In genomic region chr10:118007846-118008245, GRCm38 (mm10) we compare ENCODE assay signal across 20 mouse cellular contexts.
"Had no signal": no experiment of that assay in that cellular context is flagged by ENCODE, and none has a peak within 500 bp of the region (broad histone marks: within the 10 kb centered on the region; RNA-seq: fewer than 3 reads in every experiment).

No protein-coding gene starts in this region.

- H3K27me3 ChIP-seq: limb, embryonic 12.5 days; limb, embryonic 15.5 days; midbrain, embryonic 12.5 days; midbrain, embryonic 15.5 days; neural tube, embryonic 13.5 days; stomach, embryonic 15.5 days had no signal

- ATAC-seq: liver, postnatal 0 days; lung, postnatal 0 days; midbrain, embryonic 15.5 days had no signal

- H3K36me3 ChIP-seq: limb, embryonic 12.5 days; limb, embryonic 15.5 days; midbrain, embryonic 12.5 days; midbrain, embryonic 15.5 days; neural tube, embryonic 13.5 days; stomach, embryonic 15.5 days had no signal

- H3K4me2 ChIP-seq: limb, embryonic 12.5 days; limb, embryonic 15.5 days; liver, embryonic 11.5 days; lung, embryonic 14.5 days; midbrain, embryonic 12.5 days; midbrain, embryonic 15.5 days; neural tube, embryonic 13.5 days; stomach, embryonic 15.5 days had no signal

- H3K9ac ChIP-seq: limb, embryonic 12.5 days; limb, embryonic 15.5 days; liver, embryonic 14.5 days; liver, postnatal 0 days; lung, embryonic 14.5 days; midbrain, embryonic 12.5 days; midbrain, embryonic 15.5 days; neural tube, embryonic 13.5 days; stomach, embryonic 15.5 days had no signal

- H3K4me3 ChIP-seq: left cerebral cortex, adult 2 months; limb, embryonic 12.5 days; limb, embryonic 15.5 days; midbrain, embryonic 12.5 days; midbrain, embryonic 15.5 days; neural tube, embryonic 13.5 days; stomach, embryonic 15.5 days had no signal

- H3K27ac ChIP-seq: left cerebral cortex, adult 2 months; limb, embryonic 12.5 days; limb, embryonic 15.5 days; liver, embryonic 14.5 days; macrophage; midbrain, embryonic 12.5 days; midbrain, embryonic 15.5 days; neural tube, embryonic 13.5 days; stomach, embryonic 15.5 days had no signal

- DNase-seq: kidney, postnatal 10 days; kidney, postnatal 36 days; layer of hippocampus, postnatal 36 days; left cerebral cortex, postnatal 4 days; liver, postnatal 0 days; lung, embryonic 14.5 days; retina, postnatal 1 day; right cerebral cortex, postnatal 25 days; spleen, adult 18-20 months had no signal

- H3K4me1 ChIP-seq: stomach, embryonic 15.5 days had no signal

- H3K9me3 ChIP-seq: limb, embryonic 15.5 days; stomach, embryonic 15.5 days had no signal
